Mouse (Mus musculus) kidney, adult 2 months (tissue): ENCODE data around the gene Fmc1.

Experiments
- CTCF ChIP-seq: fragments of 200-500 bp; conservative IDR thresholded peaks from 2 replicates; pipeline ENCODE4 v1.5.1; 2011; ENCODE audit warnings: low read depth, mild to moderate bottlenecking, control low read depth, low read length, moderate library complexity, mixed read lengths; ENCODE audit not compliant: insufficient read depth, insufficient read length
- POLR2A ChIP-seq: fragments of 200-500 bp; IDR thresholded peaks from one replicate; pipeline ENCODE4 v1.6.1; 2011; ENCODE audit warnings: low read depth, low read length, control low read depth

- no peak for TF ChIP-seq POLR2A
- TF ChIP-seq CTCF = peak; percentile 80
These were observed 40.8 kb upstream of the Fmc1 start for GRCm38 (mm10) chr6:38492550-38492949.
